Comparison of ENCODE assay signal across 9 mouse cellular contexts in genomic region chr5:151046917-151047316, GRCm38 (mm10).
DNase-seq lines count a peak whose midpoint lies in the region; TF ChIP-seq lines count a peak whose summit lies in the region.
"Had no signal": no experiment of that assay in that cellular context is flagged by ENCODE, and none has a peak within 500 bp of the region (broad histone marks: within the 10 kb centered on the region; RNA-seq: fewer than 3 reads in every experiment).

No protein-coding gene starts in this region.

- H3K27ac ChIP-seq in layer of hippocampus, adult 2 months = peak overlapping the region; percentile 48; the same call in 1 of the 2 replicates
- H3K27ac ChIP-seq in embryonic fibroblast, embryonic 13.5 days (ENCODE audit: insufficient read depth, low read length) = peak overlapping the region; percentile 48; the same call in 1 of the 2 replicates

- TF ChIP-seq CTCF in layer of hippocampus, adult 2 months (conservative IDR thresholded peaks at IDR 0.05) = no peak
- TF ChIP-seq CTCF in embryonic fibroblast, embryonic 13.5 days (IDR thresholded peaks at IDR 0.05; ENCODE audit: borderline replicate concordance, insufficient read depth, low read length) = no peak

- intact Hi-C loops in heart, postnatal 25 days (cut with DNase I) = loop anchor here (5.0 to 10.0 kb wide), 3 partner anchors 40 to 318 kb away; no protein-coding TSS in a partner anchor

- no peak for DNase-seq in layer of hippocampus, adult 2 months (ENCODE audit: low spot score in 2 of 2)
- DNase-seq in layer of hippocampus, adult 18-20 months (ENCODE audit: low spot score in 2 of 2) = no peak
- peak; percentile 42 for DNase-seq in heart, postnatal 25 days (ENCODE audit: low spot score)
- peak; percentile 47 for DNase-seq in neural tube, embryonic 10.5 days (ENCODE audit: extremely low spot score, low spot score)
- no peak for DNase-seq in retina, postnatal 1 day
- DNase-seq in cerebellum, adult 18-20 months = no peak
- no peak for DNase-seq in frontal cortex, postnatal 36 days (ENCODE audit: low spot score in 2 of 2)
- DNase-seq: adrenal gland, adult 8-10 months had no signal

- H3K4me1 ChIP-seq in embryonic fibroblast, embryonic 13.5 days (ENCODE audit: control insufficient read depth, insufficient read depth, low read length) = peaks cover 9% of the 10 kb centered on the region; the same call in 1 of the 2 replicates

- no peak for TF ChIP-seq POLR2A in embryonic fibroblast, embryonic 13.5 days (IDR thresholded peaks at IDR 0.05; ENCODE audit: low read depth, low read length)

- no peak overlapping the region for H3K4me3 ChIP-seq in layer of hippocampus, adult 2 months
- H3K4me3 ChIP-seq in embryonic fibroblast, embryonic 13.5 days (ENCODE audit: insufficient read depth, low read length) = no peak overlapping the region

Comparison
In these comparisons a context has a peak if more than half of its experiments do, and no peak if none do; other contexts are left out.
1. DNase-seq: peak in heart, postnatal 25 days (single experiment) and neural tube, embryonic 10.5 days (single experiment); none in layer of hippocampus, adult 2 months (0 of 2), layer of hippocampus, adult 18-20 months (0 of 2), retina, postnatal 1 day (single experiment), cerebellum, adult 18-20 months (0 of 2) and frontal cortex, postnatal 36 days (0 of 2).